Mouse (Mus musculus) heart, postnatal 14 days (tissue): ENCODE measurements around the gene Gm43191. TPM values are rescaled to one million over a fixed set of nuclear protein-coding genes. Genes with fewer than 3 reads are reported as not detected.

Source experiments
- DNase-seq, 2 experiments: peaks; one replicate each; pipeline ENCODE4 v3.0.0; 2021 to 2022
- intact Hi-C: fragments of 180-260 bp; cut with DNase I; formaldehyde crosslinking; loops from one replicate; pipeline ENCODE4 v1.15.1; 2025
- total RNA-seq, 2 experiments: library from RNA; stranded (reverse); gene quantifications; 2 replicates each; pipeline ENCODE4 v1.2.3; 2021

Gene Gm43191
- total RNA-seq, 2 experiments from 2014 or later, result 1.0 TPM; not detected in 1

- intact Hi-C loops, result no loop called here
- no peak for DNase-seq
Measured at GRCm38 (mm10) chr3:116634853-116635252, 46.2 kb downstream of the Gm43191 start.

DNA sequence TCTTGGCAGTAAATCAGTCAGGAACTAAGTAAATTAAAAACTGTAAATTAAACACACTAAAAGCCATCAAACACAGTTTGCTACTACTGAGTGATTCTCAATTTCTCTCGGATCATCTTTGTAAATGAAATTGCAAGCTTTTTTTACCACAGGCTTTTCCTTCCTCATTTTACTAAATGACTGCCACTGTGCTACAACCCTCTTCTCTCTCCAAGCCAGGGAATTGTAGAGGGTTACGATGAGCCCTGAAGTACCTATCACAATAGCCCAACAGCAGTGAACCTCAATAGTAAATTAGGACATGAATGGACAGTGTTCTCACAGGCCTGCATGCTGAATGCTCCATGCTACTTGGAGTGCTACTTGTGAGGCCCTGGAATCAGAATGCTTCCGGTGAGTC, 47.0 kb downstream of the Gm43191 start:
- intact Hi-C loops, result no loop called here
- no peak for DNase-seq

- intact Hi-C loops, result no loop called here
- DNase-seq, result no peak
Measured at GRCm38 (mm10) chr3:116632971-116633370, 48.1 kb downstream of the Gm43191 start.

DNA sequence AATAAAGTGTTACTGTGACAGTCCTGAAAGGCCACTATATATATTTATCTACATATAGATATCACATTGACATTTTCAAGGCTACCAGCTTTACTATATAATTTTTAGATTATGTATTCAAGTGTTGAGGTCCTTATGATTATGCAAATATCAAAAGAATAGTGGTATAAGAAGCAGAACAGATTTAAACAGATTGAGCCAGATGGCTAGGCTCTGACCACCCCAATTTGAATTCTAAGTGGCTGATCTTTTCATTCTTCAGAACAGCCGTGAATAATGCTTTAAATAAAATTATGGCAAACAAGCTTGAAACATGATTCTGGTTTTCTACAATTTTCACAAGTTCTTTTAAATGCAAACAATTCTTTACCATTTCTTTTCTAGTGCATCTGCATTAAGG, 49.6 kb downstream of the Gm43191 start:
- no peak for DNase-seq
- intact Hi-C loops, result no loop called here

GRCm38 (mm10) chr3:116622641-116623040, 58.4 kb downstream of the Gm43191 start:
- no peak for DNase-seq
- intact Hi-C loops, result no loop called here

- no peak for DNase-seq
- intact Hi-C loops, result no loop called here
Measured at GRCm38 (mm10) chr3:116620636-116621370, 60.3 kb downstream of the Gm43191 start.

GRCm38 (mm10) chr3:116618855-116619254, 62.2 kb downstream of the Gm43191 start:
- DNase-seq, result no peak
- intact Hi-C loops, result no loop called here

- intact Hi-C loops, result no loop called here
- DNase-seq, result no peak
Measured at GRCm38 (mm10) chr3:116615318-116616068, 65.6 kb downstream of the Gm43191 start.

DNA sequence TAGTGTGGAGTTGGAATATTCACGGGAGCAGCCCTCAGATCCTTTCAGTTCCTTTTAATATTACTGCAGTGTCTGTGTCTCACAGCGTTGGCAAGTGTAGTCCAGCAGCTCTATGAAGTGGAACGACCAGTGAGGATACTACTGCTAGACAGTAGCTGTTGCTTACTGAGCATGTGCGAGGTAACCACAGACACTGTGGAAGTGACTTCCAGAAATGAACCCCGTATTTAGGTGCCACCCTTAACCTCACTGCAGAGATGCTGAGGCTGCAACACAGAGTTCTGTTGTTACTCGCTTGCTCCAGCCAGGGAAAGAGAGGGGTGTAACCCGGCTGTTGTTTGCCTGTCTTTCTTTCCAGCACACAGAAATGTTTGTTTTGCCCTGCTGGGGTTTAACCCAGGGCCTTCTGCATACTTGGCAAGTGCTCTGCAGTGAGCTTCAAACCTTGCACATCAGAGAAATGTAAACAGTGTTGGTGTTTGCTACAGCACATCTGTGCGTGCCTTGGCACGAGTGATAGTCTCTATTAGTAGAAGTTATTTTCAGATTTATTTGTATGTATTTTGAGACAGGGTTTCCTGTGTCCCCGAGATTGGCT, 66.7 kb downstream of the Gm43191 start, which contains the start of gene Trmt13:
Gene Trmt13 (minus strand): TSS at position 293 of the 598 bp plus-strand sequence.
- DNase-seq, result no peak
- intact Hi-C loops, result no loop called here

DNA sequence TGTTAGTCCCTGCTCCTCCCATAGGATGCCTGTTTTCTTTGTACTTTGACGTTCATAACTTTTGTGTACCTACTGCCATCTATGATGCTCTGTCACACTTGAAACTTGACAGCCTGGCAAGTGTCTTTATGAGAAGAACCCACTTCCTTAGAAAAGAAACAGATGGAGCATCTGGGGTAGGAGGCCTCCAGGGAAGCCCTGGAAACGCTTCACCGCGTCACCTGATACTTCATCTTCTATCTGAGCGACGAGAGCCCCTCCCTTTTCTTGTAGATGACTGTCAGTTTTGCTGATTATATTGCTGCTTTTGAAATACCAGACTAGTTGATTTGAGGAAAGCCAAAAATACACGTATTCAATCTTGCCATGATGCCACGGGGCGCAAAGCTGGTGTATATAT, 76.5 kb downstream of the Gm43191 start:
- no peak for DNase-seq
- intact Hi-C loops, result no loop called here

GRCm38 (mm10) chr3:116601781-116602180, 79.3 kb downstream of the Gm43191 start:
- DNase-seq, result no peak
- intact Hi-C loops, result no loop called here

- no peak for DNase-seq
- intact Hi-C loops, result no loop called here
Measured at GRCm38 (mm10) chr3:116601005-116601404, 80.1 kb downstream of the Gm43191 start.

- intact Hi-C loops, result loop anchor here (5.0 kb wide), 1 partner anchor 238 kb away; no protein-coding TSS in a partner anchor
- DNase-seq, result no peak
Measured at GRCm38 (mm10) chr3:116599705-116600104, 81.4 kb downstream of the Gm43191 start.

- no peak for DNase-seq
- intact Hi-C loops, result loop anchor here (5.0 kb wide), 1 partner anchor 242 kb away; no protein-coding TSS in a partner anchor
Measured at GRCm38 (mm10) chr3:116595603-116595991, 85.5 kb downstream of the Gm43191 start.

DNA sequence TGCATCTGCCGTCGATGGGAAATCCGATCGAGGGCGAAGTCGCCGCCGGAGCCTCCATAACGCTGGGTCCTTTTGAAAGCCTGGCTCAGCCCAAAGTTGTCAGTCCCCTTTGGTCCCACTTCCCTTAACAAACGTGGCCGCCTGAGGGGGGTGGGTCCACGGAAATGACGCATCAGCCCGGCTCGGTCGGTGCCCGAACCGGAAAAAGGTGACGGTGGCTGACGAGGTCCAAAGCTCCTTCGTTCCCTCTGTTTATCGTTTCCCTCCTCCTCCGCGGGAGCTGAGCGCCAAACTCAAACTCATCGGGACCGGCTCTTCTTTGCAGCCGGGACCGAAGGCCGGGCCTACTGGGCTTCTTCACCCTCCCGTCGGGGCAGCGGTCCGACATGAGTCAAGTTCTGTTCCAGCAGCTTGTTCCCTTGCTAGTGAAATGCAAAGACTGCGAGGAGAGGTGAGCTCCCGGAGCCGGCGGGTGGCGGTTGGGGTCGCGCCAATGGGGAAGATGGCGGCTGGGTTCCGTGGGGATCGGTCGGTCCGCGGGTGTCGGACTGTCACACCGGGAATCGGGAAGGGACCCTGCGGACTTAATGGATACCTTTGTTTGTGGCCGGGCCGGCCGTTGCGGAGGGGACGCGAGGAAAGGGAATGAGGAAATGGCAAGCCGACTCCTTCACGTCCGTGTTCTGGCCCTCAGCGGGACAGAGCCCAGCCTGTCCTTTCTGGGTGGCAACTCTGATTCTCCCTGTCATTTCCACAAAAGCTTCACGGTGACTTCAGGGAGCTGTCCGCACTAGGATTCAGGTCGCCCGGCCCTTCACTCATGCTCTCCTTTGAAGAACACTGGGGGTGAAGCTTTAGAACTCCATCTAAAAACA, 86.1 kb downstream of the Gm43191 start, which contains the start of gene Sass6:
Gene Sass6 (plus strand): TSS at position 255 of the 875 bp plus-strand sequence.
- peak; percentile 96 to 99 for DNase-seq
- intact Hi-C loops, result loop anchor here (1.0 to 5.0 kb wide), 5 partner anchors 67 to 263 kb away; partner anchors contain the start of genes Dbt and Mfsd14a

- intact Hi-C loops, result loop anchor here (1.0 to 5.0 kb wide), 4 partner anchors 68 to 262 kb away; partner anchors contain the start of genes Dbt and Mfsd14a
- DNase-seq, result no peak
Measured at GRCm38 (mm10) chr3:116594076-116594727, 86.9 kb downstream of the Gm43191 start.
